Mouse (Mus musculus): ENCODE data around the gene Plxnb2. TPM values are rescaled to one million over a fixed set of nuclear protein-coding genes. Genes with fewer than 3 reads are reported as not detected.
A peak's percentile ranks its signal among the peaks of the same experiment; 100 is the strongest.

Plxnb2 gene
- total and polyA plus RNA-seq, 3 experiments = 0.17 to 0.19 TPM; not detected in 1

DNA sequence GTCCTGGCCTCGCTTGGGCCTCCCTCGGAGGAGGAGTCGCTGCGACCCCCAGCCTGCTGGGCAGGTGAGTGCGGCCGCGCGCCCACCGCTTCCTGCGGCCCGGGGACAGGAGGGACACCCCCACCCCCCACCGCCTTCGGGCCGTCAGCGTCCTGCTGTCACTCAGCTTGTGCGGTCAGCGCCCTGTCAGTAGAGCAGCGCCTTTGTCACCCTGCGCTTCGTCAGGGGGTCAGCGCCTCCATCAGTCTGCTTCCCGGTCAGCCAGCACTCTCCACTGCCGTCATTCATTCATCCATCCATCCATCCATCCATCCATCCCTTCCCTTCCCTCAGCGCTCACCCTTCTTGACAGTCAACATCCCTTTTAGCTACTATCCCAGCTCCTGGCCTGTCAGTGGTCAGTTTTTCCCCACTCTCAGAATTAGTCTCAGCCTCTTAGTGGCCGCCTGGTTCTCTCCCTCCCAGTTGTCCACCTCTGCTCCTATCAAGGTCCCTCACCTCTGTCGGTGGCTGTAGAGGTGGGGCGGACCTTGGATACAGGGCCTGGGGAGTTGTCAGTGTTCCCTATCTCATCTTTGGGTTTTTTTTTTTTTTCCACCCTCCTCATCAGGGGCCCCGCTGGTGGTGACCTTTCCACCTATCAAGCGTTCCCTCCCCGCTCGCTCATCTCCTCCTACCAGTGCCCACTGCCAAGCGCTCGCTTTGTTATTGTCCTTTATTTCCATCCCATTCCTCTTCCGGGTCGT lies 31.3 kb upstream of the Plxnb2 start:
- no peaks in the 10 kb centered on the region for H3K9me3 ChIP-seq (replicated peaks; ENCODE audit: insufficient read depth, low read length)
- peak overlapping the region; percentile 99 for H3K9ac ChIP-seq (ENCODE audit: control insufficient read depth, low read depth, low read length, poor library complexity, severe bottlenecking)
- H3K27me3 ChIP-seq (ENCODE audit: control insufficient read depth in 1 of 2, insufficient read depth in 2 of 2, low read length in 2 of 2) = no peaks in the 10 kb centered on the region
- H3K27ac ChIP-seq (ENCODE audit: control insufficient read depth, low read depth, low read length) = peak overlapping the region; percentile 80
- TF ChIP-seq NRF1 (IDR thresholded peaks at IDR 0.05; ENCODE audit: insufficient read depth, low read depth, low read length, poor library complexity, severe bottlenecking) = 0 out of 2 replicates have a peak, but pooled peaks have one; percentile 4
- TF ChIP-seq POLR2AphosphoS2 (IDR thresholded peaks at IDR 0.05; ENCODE audit: low read length) = peak; percentile 45; the same call in 1 of the 2 replicates
- no peak for TF ChIP-seq MAFK (IDR thresholded peaks at IDR 0.05; ENCODE audit: borderline replicate concordance, low read depth, low read length)
- TF ChIP-seq SMC3 (IDR thresholded peaks at IDR 0.05; ENCODE audit: low read depth, low read length) = no peak
- 0 out of 2 replicates have a peak, but pooled peaks have one; percentile 14 for TF ChIP-seq MAZ (IDR thresholded peaks at IDR 0.05; ENCODE audit: low read depth, low read length)
- peak; percentile 88 for TF ChIP-seq ZNF384 (IDR thresholded peaks at IDR 0.05; ENCODE audit: low read depth, low read length)
- TF ChIP-seq EP300 (IDR thresholded peaks at IDR 0.05; ENCODE audit: low read depth in 1 of 2, low read length in 2 of 2) = peak in 1 of 2 experiments; percentile 5; a peak in 1 of 4 replicates
- peak; percentile 1; the same call in 1 of the 2 replicates for TF ChIP-seq NELFE (IDR thresholded peaks at IDR 0.05; ENCODE audit: low read depth, low read length)
- TF ChIP-seq POLR2A (IDR thresholded peaks at IDR 0.05; ENCODE audit: control insufficient read depth in 1 of 2, insufficient read depth in 1 of 2, low read depth in 1 of 2, low read length in 2 of 2, poor library complexity in 1 of 2) = peak; percentile 7 to 30; a peak in 1 of 4 replicates
- 0 out of 2 replicates have a peak, but pooled peaks have one; percentile 42 for TF ChIP-seq CHD1 (IDR thresholded peaks at IDR 0.05; ENCODE audit: low read depth, low read length)
- peak; percentile 42 for DNase-seq (ENCODE audit: low read depth, low spot score)
- H3K36me3 ChIP-seq (ENCODE audit: control insufficient read depth in 1 of 2, insufficient read depth in 2 of 2, low read length in 2 of 2) = peaks cover 4 to 42% of the 10 kb centered on the region in 2 experiments
- peaks cover 15% of the 10 kb centered on the region for H3K79me2 ChIP-seq (ENCODE audit: control insufficient read depth, insufficient read depth, low read length, poor library complexity)
- H3K4me1 ChIP-seq (ENCODE audit: control insufficient read depth in 1 of 2, insufficient read depth in 2 of 2, low read length in 2 of 2) = peaks cover 30 to 37% of the 10 kb centered on the region in 2 experiments
- H3K4me3 ChIP-seq (ENCODE audit: control insufficient read depth in 1 of 2, insufficient read depth in 1 of 2, low read depth in 2 of 2, low read length in 2 of 2) = peak overlapping the region; percentile 76 to 97

DNA sequence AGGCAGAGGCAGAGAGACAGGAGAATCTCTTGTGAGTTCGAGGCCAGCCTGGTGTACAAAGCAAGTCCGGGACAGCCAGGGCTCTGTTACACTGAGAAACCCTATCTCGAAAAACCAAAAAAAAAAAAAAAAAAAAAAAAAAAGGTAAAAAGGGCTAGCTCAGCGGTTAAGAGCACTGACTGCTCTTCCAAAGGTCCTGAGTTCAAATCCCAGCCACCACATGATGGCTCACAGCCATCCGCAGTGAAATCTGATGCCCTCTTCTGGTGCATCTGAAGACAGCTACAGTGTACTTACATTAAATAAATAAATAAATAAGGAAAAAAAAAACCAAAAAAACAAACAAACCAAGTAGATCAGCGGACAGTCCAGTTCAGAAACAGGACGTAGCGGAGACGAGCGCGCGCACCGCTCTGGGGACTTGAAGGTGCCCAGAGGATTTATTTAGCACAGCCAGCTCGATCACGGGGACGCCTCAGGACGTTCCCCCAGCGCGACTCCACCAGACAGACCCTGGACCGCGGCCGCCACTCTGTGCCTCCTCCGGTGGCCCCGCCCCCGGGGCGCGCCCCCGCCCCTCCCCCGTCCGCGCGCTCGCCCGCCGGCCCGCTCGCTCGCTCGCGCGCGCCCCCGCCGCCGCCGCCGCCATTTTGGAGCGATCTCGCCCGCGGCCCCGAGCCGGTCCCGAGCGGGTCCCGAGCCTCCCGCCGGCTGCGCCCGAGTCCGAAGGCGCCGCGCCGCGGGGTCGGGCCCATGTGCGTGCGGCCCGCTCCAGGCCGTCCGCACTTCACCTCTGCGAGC lies 30.5 kb upstream of the Plxnb2 start, which contains the start of gene Ppp6r2:
Ppp6r2 (plus strand) TSS at position 639 of the 801 bp plus-strand sequence.
- H3K9ac ChIP-seq (ENCODE audit: control insufficient read depth, low read depth, low read length, poor library complexity, severe bottlenecking) = peak within 1 kb of the TSS; percentile 99
- H3K4me1 ChIP-seq (ENCODE audit: control insufficient read depth in 1 of 2, insufficient read depth in 2 of 2, low read length in 2 of 2) = peaks cover 24 to 30% of the 10 kb centered on the region in 2 experiments
- peak; percentile 86 for DNase-seq (ENCODE audit: low read depth, low spot score)
- no peaks in the 10 kb centered on the region for H3K27me3 ChIP-seq (ENCODE audit: control insufficient read depth in 1 of 2, insufficient read depth in 2 of 2, low read length in 2 of 2)
- no peaks in the 10 kb centered on the region for H3K9me3 ChIP-seq (replicated peaks; ENCODE audit: insufficient read depth, low read length)
- H3K79me2 ChIP-seq (ENCODE audit: control insufficient read depth, insufficient read depth, low read length, poor library complexity) = peaks cover 14% of the 10 kb centered on the region
- H3K36me3 ChIP-seq (ENCODE audit: control insufficient read depth in 1 of 2, insufficient read depth in 2 of 2, low read length in 2 of 2) = peaks cover 0 to 35% of the 10 kb centered on the region in 2 experiments; a peak in 2 of 4 replicates
- H3K4me3 ChIP-seq (ENCODE audit: control insufficient read depth in 1 of 2, insufficient read depth in 1 of 2, low read depth in 2 of 2, low read length in 2 of 2) = peak within 1 kb of the TSS; percentile 84 to 97
- peak within 1 kb of the TSS; percentile 80 for H3K27ac ChIP-seq (ENCODE audit: control insufficient read depth, low read depth, low read length)
- TF ChIP-seq POLR2AphosphoS5 (IDR thresholded peaks at IDR 0.05; ENCODE audit: borderline replicate concordance, low read depth, low read length) (no peak), EP300 (IDR thresholded peaks at IDR 0.05; ENCODE audit: low read depth in 1 of 2, low read length in 2 of 2) (no peak), ZNF384 (IDR thresholded peaks at IDR 0.05; ENCODE audit: low read depth, low read length) (peak; percentile 91), JUND (IDR thresholded peaks at IDR 0.05; ENCODE audit: low read depth, low read length) (no peak), TCF12 (IDR thresholded peaks at IDR 0.05; ENCODE audit: low read depth, low read length) (0 out of 2 replicates have a peak, but pooled peaks have one; percentile 30), KAT2A (conservative IDR thresholded peaks at IDR 0.05; ENCODE audit: low read depth, low read length) (no peak), USF1 (IDR thresholded peaks at IDR 0.05; ENCODE audit: low read depth, low read length) (no peak), CHD2 (IDR thresholded peaks at IDR 0.05; ENCODE audit: low read length) (no peak), CHD1 (IDR thresholded peaks at IDR 0.05; ENCODE audit: low read depth, low read length) (no peak), POLR2AphosphoS2 (IDR thresholded peaks at IDR 0.05; ENCODE audit: low read length) (no peak; the same call in 1 of the 2 replicates), MXI1 (IDR thresholded peaks at IDR 0.05; ENCODE audit: low read depth, low read length) (no peak; the same call in 1 of the 2 replicates), NRF1 (IDR thresholded peaks at IDR 0.05; ENCODE audit: insufficient read depth, low read depth, low read length, poor library complexity, severe bottlenecking) (0 out of 2 replicates have a peak, but pooled peaks have one; percentile 5), NELFE (IDR thresholded peaks at IDR 0.05; ENCODE audit: low read depth, low read length) (peak; percentile 62), TAL1 (IDR thresholded peaks at IDR 0.05; ENCODE audit: low read length) (no peak), GATA1 (IDR thresholded peaks at IDR 0.05; ENCODE audit: low read depth, low read length) (no peak), ZC3H11A (IDR thresholded peaks at IDR 0.05; ENCODE audit: low read depth, low read length) (no peak), MEF2A (IDR thresholded peaks at IDR 0.05; ENCODE audit: extremely low read depth, insufficient replicate concordance, low read depth, low read length, poor library complexity, severe bottlenecking) (no peak), MYB (IDR thresholded peaks at IDR 0.05; ENCODE audit: low read depth, low read length) (no peak), SMC3 (IDR thresholded peaks at IDR 0.05; ENCODE audit: low read depth, low read length) (no peak), POLR2A (IDR thresholded peaks at IDR 0.05; ENCODE audit: control insufficient read depth in 1 of 2, insufficient read depth in 1 of 2, low read depth in 1 of 2, low read length in 2 of 2, poor library complexity in 1 of 2) (peak; percentile 67 to 80; a peak in 3 of 4 replicates), ZKSCAN1 (IDR thresholded peaks at IDR 0.05; ENCODE audit: low read depth, low read length) (no peak), ELF1 (IDR thresholded peaks at IDR 0.05; ENCODE audit: low read depth, low read length) (no peak), ZMIZ1 (IDR thresholded peaks at IDR 0.05; ENCODE audit: low read depth, low read length) (peak; percentile 61; the same call in 1 of the 2 replicates)

Measured in MEL (cell line).